Mouse (Mus musculus) Patski (cell line): ENCODE results near the gene Kcnrg. TPM values are rescaled to one million over a fixed set of nuclear protein-coding genes. Genes with fewer than 3 reads are reported as not detected.

Experiments
- ATAC-seq: fragments of 100-300 bp; one replicate; pipeline ENCODE4 v1.8.0; 2021
- CTCF ChIA-PET: fragments of 350-600 bp; sonication (Branson Sonifier 250); formaldehyde crosslinking; loops from one replicate; lab custom pipeline; 2022; ENCODE audit warnings: inconsistent platforms; lab: Charles Lee
- POLR2A ChIA-PET: fragments of 350-600 bp; sonication (Branson Sonifier 250); formaldehyde crosslinking; loops from one replicate; lab custom pipeline; 2022; ENCODE audit warnings: antibody characterized with exemption, inconsistent platforms; lab: Charles Lee
- DNase-seq: peaks from one replicate; pipeline ENCODE4 v3.0.0-alpha.2; 2011; ENCODE audit warnings: low read depth, low spot score
- H3K27me3 ChIP-seq: fragments of 371-371 bp; one replicate; pipeline ENCODE4 v1.5.1; 2021
- CTCF ChIP-seq: fragments of 100-300 bp; IDR thresholded peaks from one replicate; pipeline ENCODE4 v1.5.1; 2021
- in situ Hi-C: fragments of 300-500 bp; cut with MboI; formaldehyde crosslinking; loops from 3 replicates; pipeline ENCODE4 v1.11.1; 2018; ENCODE audit warnings: low pct_unique_long_range_greater_than_20kb, mixed read lengths
- polyA plus RNA-seq: library from polyadenylated mRNA; unstranded; gene quantifications from one replicate; pipeline ENCODE4 v1.2.3, GENCODE M21; 2021

Gene Kcnrg
- polyA plus RNA-seq, 1 experiment from 2014 or later: 0.37 TPM

GRCm38 (mm10) chr14:61662307-61662706 lies 55.0 kb downstream of the Kcnrg start:
- DNase-seq: no peak
- CTCF ChIA-PET: no interaction called here
- no peak for ATAC-seq
- in situ Hi-C loops: no loop called here
- POLR2A ChIA-PET: interaction anchor here (0.8 kb wide), 1 partner anchor 9 kb away, joined by 3 read pairs; no protein-coding TSS in a partner anchor
- no peak for TF ChIP-seq CTCF
- no peaks in the 10 kb centered on the region for H3K27me3 ChIP-seq

Other genes with a start within 250 kb of the Kcnrg start
- 4.0 TPM for gene Ebpl, start 247.0 kb upstream of the Kcnrg start, polyA plus RNA-seq
- 37.7 TPM for gene Kpna3, start 167.6 kb upstream of the Kcnrg start, polyA plus RNA-seq
- 20.9 TPM for gene Spryd7, start 50.6 kb upstream of the Kcnrg start, polyA plus RNA-seq
- 13.2 TPM for gene Trim13, start 9.2 kb upstream of the Kcnrg start, polyA plus RNA-seq